Mouse (Mus musculus) E14TG2a.4 (cell line): Measurements from ENCODE around the gene Akt1.

ENCODE experiments used
- CTCF ChIP-seq: conservative IDR thresholded peaks from 2 replicates; pipeline ENCODE4 v1.5.1; 2014; ENCODE audit warnings: low read length
- POU5F1 ChIP-seq: IDR thresholded peaks from 2 replicates; pipeline ENCODE4 v1.6.1; 2014; ENCODE audit warnings: low read length, borderline replicate concordance

DNA sequence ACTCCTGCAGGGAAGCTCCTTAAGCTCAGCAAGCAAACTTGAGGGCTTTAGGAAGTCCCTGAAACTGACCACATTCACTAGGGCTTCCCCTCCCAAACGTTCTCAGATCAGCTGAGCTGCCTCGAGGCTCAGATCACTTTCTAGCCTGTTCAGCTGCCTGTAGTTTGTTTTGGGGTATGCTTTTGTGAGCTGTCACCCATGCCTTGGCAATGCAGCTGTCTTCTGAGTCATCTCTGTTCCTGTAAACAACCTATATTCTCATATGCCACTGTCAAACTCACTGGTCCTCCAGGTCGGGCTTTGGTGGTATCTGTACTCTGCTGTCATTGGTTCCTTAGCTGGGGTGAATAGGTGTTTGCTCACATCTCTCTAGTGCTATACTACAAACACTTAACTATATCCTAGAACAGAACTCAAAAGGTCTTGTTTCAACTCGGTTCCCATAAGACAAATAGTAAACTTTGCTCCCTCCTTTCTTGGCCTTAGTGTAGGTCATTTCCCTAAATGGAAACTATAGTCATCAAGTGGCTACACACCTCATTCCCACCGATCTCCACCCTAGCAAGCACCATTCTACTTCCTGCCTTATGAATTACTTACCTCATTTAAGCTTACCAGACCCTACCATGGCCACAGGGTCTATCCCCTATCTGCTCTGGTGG lies 22.8 kb downstream of the Akt1 start:
- TF ChIP-seq CTCF (no peak), POU5F1 (no peak)
